Mouse (Mus musculus) thymus, postnatal 10 days (tissue): ENCODE measurements around the gene Rab25.
A peak's percentile ranks its signal among the peaks of the same experiment; 100 is the strongest.

Experiments used
- DNase-seq, 2 experiments: peaks; one replicate each; pipeline ENCODE4 v3.0.0; 2021; ENCODE audit warnings: low spot score in 2 of 2

The Rab25 gene

GRCm38 (mm10) chr3:88542486-88542885 lies 5.6 kb downstream of the Rab25 start:
- DNase-seq = no peak

- DNase-seq = no peak
Observed at GRCm38 (mm10) chr3:88541622-88542401, 6.3 kb downstream of the Rab25 start.

- no peak for DNase-seq
Observed at GRCm38 (mm10) chr3:88540085-88540484, 8.0 kb downstream of the Rab25 start.

GRCm38 (mm10) chr3:88539397-88539796 lies 8.7 kb downstream of the Rab25 start:
- DNase-seq = no peak

- no peak for DNase-seq
Observed at GRCm38 (mm10) chr3:88538271-88539145, 9.6 kb downstream of the Rab25 start.

- DNase-seq = no peak
Observed at GRCm38 (mm10) chr3:88537146-88537545, 11.0 kb downstream of the Rab25 start.

- DNase-seq = no peak
Observed at GRCm38 (mm10) chr3:88536103-88536930, 11.8 kb downstream of the Rab25 start.

- DNase-seq = no peak
Observed at GRCm38 (mm10) chr3:88535527-88535926, 12.6 kb downstream of the Rab25 start.

- DNase-seq = no peak
Observed at GRCm38 (mm10) chr3:88535005-88535404, 13.1 kb downstream of the Rab25 start.

GRCm38 (mm10) chr3:88533706-88534105 lies 14.4 kb downstream of the Rab25 start:
- no peak for DNase-seq

GRCm38 (mm10) chr3:88532689-88533511 lies 15.2 kb downstream of the Rab25 start:
- DNase-seq = no peak

- no peak for DNase-seq
Observed at GRCm38 (mm10) chr3:88532299-88532674, 15.8 kb downstream of the Rab25 start, which contains the start of gene Mex3a. Gene Mex3a, plus strand, starts transcription at chr3:88532395.

- peak; percentile 93 to 97 for DNase-seq
Observed at GRCm38 (mm10) chr3:88531348-88532298, 16.5 kb downstream of the Rab25 start.

GRCm38 (mm10) chr3:88530082-88530864 lies 17.8 kb downstream of the Rab25 start:
- DNase-seq = no peak

- DNase-seq = no peak
Observed at GRCm38 (mm10) chr3:88529204-88530000, 18.7 kb downstream of the Rab25 start.

- DNase-seq = no peak
Observed at GRCm38 (mm10) chr3:88528646-88529045, 19.5 kb downstream of the Rab25 start.

GRCm38 (mm10) chr3:88527565-88527964 lies 20.5 kb downstream of the Rab25 start:
- DNase-seq = no peak
